Mouse (Mus musculus) ES-Bruce4 (cell line): ENCODE results near the gene Ccdc170.

ENCODE experiments used
- CTCF ChIP-seq: IDR thresholded peaks from one replicate; pipeline ENCODE4 v1.8.1; 2011; ENCODE audit warnings: low read depth, low read length
- EP300 ChIP-seq: IDR thresholded peaks from 2 replicates; pipeline ENCODE4 v1.6.1; 2011; ENCODE audit warnings: low read depth, low read length; ENCODE audit not compliant: insufficient read depth
- POLR2A ChIP-seq: IDR thresholded peaks from one replicate; pipeline ENCODE4 v1.8.1; 2011; ENCODE audit warnings: low read length; ENCODE audit not compliant: insufficient read depth

DNA sequence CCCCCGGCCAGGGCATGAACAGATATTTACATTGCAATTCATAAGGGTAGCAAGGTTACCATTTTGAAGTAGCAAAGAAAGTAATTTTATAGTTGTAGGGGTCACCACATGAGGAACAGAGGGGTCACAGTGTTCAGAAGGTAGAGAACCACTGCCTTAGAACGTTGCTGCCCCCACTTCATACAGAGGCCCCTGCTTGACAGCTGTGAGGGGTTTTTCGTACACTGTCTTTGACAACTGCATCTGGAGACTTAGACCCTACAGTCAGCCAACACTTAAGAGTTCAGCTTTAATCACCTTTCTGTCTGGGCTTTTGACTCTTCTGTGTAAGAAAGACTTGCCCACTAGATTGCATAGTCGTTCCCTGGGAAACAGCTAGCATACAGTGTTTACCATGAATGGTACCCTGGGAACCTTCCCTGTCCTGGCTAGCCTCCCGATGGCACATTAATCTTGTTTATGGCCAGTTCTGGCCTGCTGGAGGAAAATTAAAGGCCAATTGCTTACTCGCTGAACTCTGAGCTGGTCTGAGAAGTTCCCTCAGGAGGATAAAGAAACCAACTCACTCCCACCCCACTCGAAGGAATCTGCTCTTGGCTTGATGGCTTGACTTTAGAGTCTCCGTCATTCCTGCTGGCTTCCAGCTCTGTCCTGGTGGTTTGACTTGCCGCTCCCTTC is 71.3 kb downstream of the Ccdc170 start:
- TF ChIP-seq POLR2A = no peak
- no peak for TF ChIP-seq CTCF
- no peak for TF ChIP-seq EP300
